Mouse (Mus musculus): ENCODE data around the gene Lmntd1.

DNA sequence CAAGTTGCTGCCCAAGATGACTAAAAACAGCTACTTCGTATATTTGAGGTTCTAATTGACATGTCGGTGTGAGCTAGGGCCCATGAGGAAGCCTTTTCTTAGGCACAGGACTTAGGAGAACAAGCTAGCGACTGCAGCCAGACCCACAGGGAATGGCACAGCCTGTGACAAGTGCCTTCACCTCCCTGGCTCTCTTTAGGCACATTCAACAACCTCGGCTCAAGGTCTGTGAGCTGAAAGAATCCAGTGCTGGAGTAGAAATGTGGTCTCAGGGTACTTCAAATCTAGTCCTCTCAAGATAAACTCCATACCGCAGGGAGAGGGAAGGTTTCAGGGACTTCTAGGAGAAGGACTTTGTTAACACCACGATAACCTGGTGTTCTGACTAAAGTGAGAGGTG lies 289.0 kb downstream of the Lmntd1 start:
- TF ChIP-seq CTCF (IDR thresholded peaks at IDR 0.05; ENCODE audit: borderline replicate concordance, insufficient read depth, low read length) (no peak), POLR2A (IDR thresholded peaks at IDR 0.05; ENCODE audit: low read depth, low read length) (no peak)

All from embryonic fibroblast, embryonic 13.5 days (primary cell).